Mouse (Mus musculus) layer of hippocampus, adult 6 months (tissue): ENCODE results near the gene Smim5. TPM values are rescaled to one million over a fixed set of nuclear protein-coding genes. Genes with fewer than 3 reads are reported as not detected.

Experiments
- long read RNA-seq, 2 experiments: library from polyadenylated mRNA; unstranded; transcript quantifications; one replicate each; pipeline ENCODE4 v2.0.0; 2019 to 2020
- polyA plus RNA-seq: library from polyadenylated mRNA; unstranded; fragments of <200 nt; fragmentation: Nextera tagmentation; gene quantifications from 2 replicates; pipeline ENCODE4 v1.2.3, GENCODE M21; 2021

The Smim5 gene
- polyA plus RNA-seq, result 3.2 and 7.6 TPM in 2 replicates
- long read RNA-seq, experiment 1, partial matches to known transcripts, result 0 of 3 reads
- long read RNA-seq, experiment 1, other reads (novel, unspliced or antisense), result 0 of 3 reads
- long read RNA-seq, experiment 2, partial matches to known transcripts, result 0 of 1 reads
- long read RNA-seq, experiment 2, other reads (novel, unspliced or antisense), result 0 of 1 reads

DNA sequence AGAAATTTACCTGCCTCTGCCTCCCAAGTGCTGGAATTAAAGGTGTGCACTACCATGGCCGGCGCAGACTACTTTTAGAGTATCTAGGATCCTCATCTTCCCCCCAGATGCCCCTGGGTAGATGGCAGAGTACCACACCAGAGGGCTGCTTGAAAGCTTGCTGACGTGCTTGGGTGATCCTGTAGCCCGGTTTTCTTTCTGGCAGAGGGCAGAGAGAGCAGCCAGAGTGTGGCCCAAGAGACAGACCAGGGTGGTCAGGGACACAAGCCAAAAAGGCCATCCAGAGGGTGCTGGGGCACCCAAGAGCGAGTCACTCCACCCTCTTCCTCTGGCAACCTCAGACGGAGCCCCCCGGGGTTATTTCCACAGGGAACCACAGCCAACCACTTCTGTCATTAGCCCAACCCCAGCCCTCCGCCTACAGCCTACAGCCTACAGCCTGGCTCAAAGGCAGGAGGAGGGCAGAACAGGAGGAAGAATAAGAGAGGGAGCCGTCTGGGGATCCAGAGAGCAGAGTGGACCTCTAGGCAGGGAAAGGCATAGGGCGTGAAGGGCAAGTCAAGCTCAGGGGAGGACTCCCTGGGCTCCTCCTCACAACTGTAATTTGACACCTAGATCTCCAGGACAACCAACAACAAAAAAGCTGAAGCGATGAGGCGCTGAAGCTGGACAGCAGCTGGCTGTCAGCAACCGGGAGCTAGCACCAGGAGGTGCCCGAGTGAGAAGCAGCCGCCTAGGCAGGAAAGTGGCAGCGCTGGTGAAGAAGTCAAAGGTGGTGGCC, at the start of gene Smim5:
TSS of gene Smim5 (plus strand) at position 481 of the 781 bp plus-strand sequence.

GRCm38 (mm10) chr11:115858354-115858753, 41.4 kb upstream of the Smim5 start, which contains the start of gene Myo15b:
Gene Myo15b (plus strand): TSS chr11:115858406.

GRCm38 (mm10) chr11:115911632-115912376, 12.0 kb downstream of the Smim5 start, which contains the start of gene Smim6:
Gene Smim6 (plus strand): TSS chr11:115912017.

GRCm38 (mm10) chr11:115933108-115933746, 33.5 kb downstream of the Smim5 start, which contains the start of the genes Sap30bp and Recql5:
Gene Sap30bp (plus strand): TSS chr11:115933282.
Gene Recql5 (minus strand): TSS chr11:115933477.

Other genes with a start within 250 kb of the Smim5 start
- 18.7 and 19.3 TPM in 2 replicates for gene Grb2, start 191.4 kb upstream of the Smim5 start, polyA plus RNA-seq
- 23.9 and 25.3 TPM in 2 replicates for gene Tmem94, start 134.5 kb upstream of the Smim5 start, polyA plus RNA-seq
- 12.0 and 17.7 TPM in 2 replicates for gene Caskin2, start 86.3 kb upstream of the Smim5 start, polyA plus RNA-seq
- 5.2 and 6.0 TPM in 2 replicates for gene Tsen54, start 85.2 kb upstream of the Smim5 start, polyA plus RNA-seq
- 3.8 and 4.4 TPM in 2 replicates for gene Llgl2, start 75.9 kb upstream of the Smim5 start, polyA plus RNA-seq
- gene Myo15b, start 41.6 kb upstream of the Smim5 start, polyA plus RNA-seq, result 0.23 and 0.24 TPM in 2 replicates
- gene Smim6, start 12.1 kb downstream of the Smim5 start, polyA plus RNA-seq, result 0.15 TPM in 1 of 2 replicates, not detected in the other
- 32.7 and 36.5 TPM in 2 replicates for gene Sap30bp, start 33.3 kb downstream of the Smim5 start, polyA plus RNA-seq
- 5.4 and 5.5 TPM in 2 replicates for gene Recql5, start 33.5 kb downstream of the Smim5 start, polyA plus RNA-seq
- 3.2 and 5.2 TPM in 2 replicates for gene Itgb4, start 74.7 kb downstream of the Smim5 start, polyA plus RNA-seq
- 24.3 and 24.9 TPM in 2 replicates for gene Galk1, start 112.8 kb downstream of the Smim5 start, polyA plus RNA-seq
- 331 and 336 TPM in 2 replicates for gene H3f3b, start 128.0 kb downstream of the Smim5 start, polyA plus RNA-seq
- 6.5 and 9.1 TPM in 2 replicates for gene Unk, start 130.4 kb downstream of the Smim5 start, polyA plus RNA-seq
- 1.4 TPM in 2 replicates for gene Unc13d, start 178.0 kb downstream of the Smim5 start, polyA plus RNA-seq
- gene Wbp2, start 187.0 kb downstream of the Smim5 start, polyA plus RNA-seq, result 285 and 304 TPM in 2 replicates
- gene Trim47, start 227.2 kb downstream of the Smim5 start, polyA plus RNA-seq, result 3.4 and 4.0 TPM in 2 replicates
- gene Trim65, start 231.2 kb downstream of the Smim5 start, polyA plus RNA-seq, result 1.7 and 1.8 TPM in 2 replicates
- 70.8 and 78.4 TPM in 2 replicates for gene Mrpl38, start 238.9 kb downstream of the Smim5 start, polyA plus RNA-seq